Mouse (Mus musculus): Measurements from ENCODE around the gene Dhdds. TPM values are rescaled to one million over a fixed set of nuclear protein-coding genes. Genes with fewer than 3 reads are reported as not detected.

Dhdds gene
- total RNA-seq, 1 experiment: 20.9 TPM

GRCm38 (mm10) chr4:133942679-133943078 lies 58.0 kb downstream of the Dhdds start:
- H3K27ac ChIP-seq (ENCODE audit: insufficient read depth, low read depth, low read length, poor library complexity, severe bottlenecking): no peak overlapping the region
- H3K9me3 ChIP-seq (ENCODE audit: control insufficient read depth, insufficient read depth, low read depth, low read length): no peaks in the 10 kb centered on the region

GRCm38 (mm10) chr4:133941576-133941975 lies 59.1 kb downstream of the Dhdds start:
- peaks cover 0 to 5% of the 10 kb centered on the region in 2 experiments; a peak in 1 of 4 replicates for H3K4me1 ChIP-seq (ENCODE audit: control insufficient read depth in 2 of 2, insufficient read depth in 2 of 2, low read length in 2 of 2, poor library complexity in 1 of 2)
- no peak overlapping the region for H3K27ac ChIP-seq (ENCODE audit: insufficient read depth, low read depth, low read length, poor library complexity, severe bottlenecking)
- no peak for TF ChIP-seq CHD2 (IDR thresholded peaks at IDR 0.05; ENCODE audit: low read depth, low read length)
- no peak for TF ChIP-seq HCFC1 (IDR thresholded peaks at IDR 0.05; ENCODE audit: borderline replicate concordance, insufficient read depth, low read length)
- TF ChIP-seq MAFK (IDR thresholded peaks at IDR 0.05; ENCODE audit: insufficient read depth, low read depth, low read length): no peak
- TF ChIP-seq ZNF384 (IDR thresholded peaks at IDR 0.05; ENCODE audit: low read depth, low read length): no peak
- no peak for TF ChIP-seq ZC3H11A (IDR thresholded peaks at IDR 0.05; ENCODE audit: borderline replicate concordance, low read depth, low read length)

More at GRCm38 (mm10) chr4:133942679-133943078, 58.0 kb downstream of the Dhdds start:
- DNase-seq (ENCODE audit: low read depth, low spot score): no peak
- Histone ChIP-seq H3K9ac (ENCODE audit: insufficient read depth, low read depth, low read length, poor library complexity, severe bottlenecking) (no peak overlapping the region), H3K36me3 (ENCODE audit: control insufficient read depth, insufficient read depth, low read length, poor library complexity, severe bottlenecking) (no peaks in the 10 kb centered on the region), H3K4me3 (ENCODE audit: insufficient read depth in 1 of 2, low read depth in 1 of 2, low read length in 2 of 2, poor library complexity in 1 of 2, severe bottlenecking in 1 of 2) (no peak overlapping the region), H3K4me1 (ENCODE audit: control insufficient read depth in 2 of 2, insufficient read depth in 2 of 2, low read length in 2 of 2, poor library complexity in 1 of 2) (peaks cover 0 to 5% of the 10 kb centered on the region in 2 experiments; a peak in 1 of 4 replicates)
- in situ Hi-C loops (cut with MboI; ENCODE audit: low sequenced_read_pairs in 2 of 2, unreplicated experiment in 2 of 2): no loop called here
- TF ChIP-seq CHD2 (IDR thresholded peaks at IDR 0.05; ENCODE audit: low read depth, low read length): no peak
- TF ChIP-seq MAFK (IDR thresholded peaks at IDR 0.05; ENCODE audit: insufficient read depth, low read depth, low read length): no peak
- no peak for TF ChIP-seq ZNF384 (IDR thresholded peaks at IDR 0.05; ENCODE audit: low read depth, low read length)
- no peak for TF ChIP-seq HCFC1 (IDR thresholded peaks at IDR 0.05; ENCODE audit: borderline replicate concordance, insufficient read depth, low read length)

GRCm38 (mm10) chr4:133940386-133941260 lies 60.1 kb downstream of the Dhdds start:
- H3K9ac ChIP-seq (ENCODE audit: insufficient read depth, low read depth, low read length, poor library complexity, severe bottlenecking): no peak overlapping the region
- TF ChIP-seq MAFK (IDR thresholded peaks at IDR 0.05; ENCODE audit: insufficient read depth, low read depth, low read length) (no peak), ZNF384 (IDR thresholded peaks at IDR 0.05; ENCODE audit: low read depth, low read length) (no peak), CHD2 (IDR thresholded peaks at IDR 0.05; ENCODE audit: low read depth, low read length) (no peak), HCFC1 (IDR thresholded peaks at IDR 0.05; ENCODE audit: borderline replicate concordance, insufficient read depth, low read length) (no peak), ZC3H11A (IDR thresholded peaks at IDR 0.05; ENCODE audit: borderline replicate concordance, low read depth, low read length) (no peak)
- H3K27ac ChIP-seq (ENCODE audit: insufficient read depth, low read depth, low read length, poor library complexity, severe bottlenecking): no peak overlapping the region
- no peaks in the 10 kb centered on the region for H3K36me3 ChIP-seq (ENCODE audit: control insufficient read depth, insufficient read depth, low read length, poor library complexity, severe bottlenecking)
- no peaks in the 10 kb centered on the region for H3K9me3 ChIP-seq (ENCODE audit: control insufficient read depth, insufficient read depth, low read depth, low read length)
- peaks cover 0 to 5% of the 10 kb centered on the region in 2 experiments; a peak in 1 of 4 replicates for H3K4me1 ChIP-seq (ENCODE audit: control insufficient read depth in 2 of 2, insufficient read depth in 2 of 2, low read length in 2 of 2, poor library complexity in 1 of 2)
- in situ Hi-C loops (cut with MboI; ENCODE audit: low sequenced_read_pairs in 2 of 2, unreplicated experiment in 2 of 2): no loop called here
- no peak for DNase-seq (ENCODE audit: low read depth, low spot score)
- H3K4me3 ChIP-seq (ENCODE audit: insufficient read depth in 1 of 2, low read depth in 1 of 2, low read length in 2 of 2, poor library complexity in 1 of 2, severe bottlenecking in 1 of 2): no peak overlapping the region

More at GRCm38 (mm10) chr4:133941576-133941975, 59.1 kb downstream of the Dhdds start:
- no peak overlapping the region for H3K9ac ChIP-seq (ENCODE audit: insufficient read depth, low read depth, low read length, poor library complexity, severe bottlenecking)
- H3K4me3 ChIP-seq (ENCODE audit: insufficient read depth in 1 of 2, low read depth in 1 of 2, low read length in 2 of 2, poor library complexity in 1 of 2, severe bottlenecking in 1 of 2): no peak overlapping the region
- DNase-seq (ENCODE audit: low read depth, low spot score): no peak
- no peaks in the 10 kb centered on the region for H3K9me3 ChIP-seq (ENCODE audit: control insufficient read depth, insufficient read depth, low read depth, low read length)
- in situ Hi-C loops (cut with MboI; ENCODE audit: low sequenced_read_pairs in 2 of 2, unreplicated experiment in 2 of 2): no loop called here
- H3K36me3 ChIP-seq (ENCODE audit: control insufficient read depth, insufficient read depth, low read length, poor library complexity, severe bottlenecking): no peaks in the 10 kb centered on the region

GRCm38 (mm10) chr4:133938077-133938476 lies 62.6 kb downstream of the Dhdds start:
- Histone ChIP-seq H3K4me1 (ENCODE audit: control insufficient read depth in 2 of 2, insufficient read depth in 2 of 2, low read length in 2 of 2, poor library complexity in 1 of 2) (peaks cover 0 to 5% of the 10 kb centered on the region in 2 experiments; a peak in 1 of 4 replicates), H3K9me3 (ENCODE audit: control insufficient read depth, insufficient read depth, low read depth, low read length) (no peaks in the 10 kb centered on the region), H3K36me3 (ENCODE audit: control insufficient read depth, insufficient read depth, low read length, poor library complexity, severe bottlenecking) (no peaks in the 10 kb centered on the region), H3K27ac (ENCODE audit: insufficient read depth, low read depth, low read length, poor library complexity, severe bottlenecking) (no peak overlapping the region), H3K9ac (ENCODE audit: insufficient read depth, low read depth, low read length, poor library complexity, severe bottlenecking) (no peak overlapping the region), H3K4me3 (ENCODE audit: insufficient read depth in 1 of 2, low read depth in 1 of 2, low read length in 2 of 2, poor library complexity in 1 of 2, severe bottlenecking in 1 of 2) (no peak overlapping the region)
- no peak for TF ChIP-seq ZC3H11A (IDR thresholded peaks at IDR 0.05; ENCODE audit: borderline replicate concordance, low read depth, low read length)
- no peak for TF ChIP-seq ZNF384 (IDR thresholded peaks at IDR 0.05; ENCODE audit: low read depth, low read length)
- no peak for TF ChIP-seq MAFK (IDR thresholded peaks at IDR 0.05; ENCODE audit: insufficient read depth, low read depth, low read length)
- TF ChIP-seq CHD2 (IDR thresholded peaks at IDR 0.05; ENCODE audit: low read depth, low read length): no peak
- TF ChIP-seq HCFC1 (IDR thresholded peaks at IDR 0.05; ENCODE audit: borderline replicate concordance, insufficient read depth, low read length): no peak
- in situ Hi-C loops (cut with MboI; ENCODE audit: low sequenced_read_pairs in 2 of 2, unreplicated experiment in 2 of 2): no loop called here
- DNase-seq (ENCODE audit: low read depth, low spot score): no peak

Data from ES-E14 (cell line).